Mouse (Mus musculus) hindbrain, embryonic 16.5 days (tissue): ENCODE results near the gene Uap1l1. TPM values are rescaled to one million over a fixed set of nuclear protein-coding genes. Genes with fewer than 3 reads are reported as not detected.

ENCODE experiments used
- ATAC-seq: fragments of 200-750 bp; cut with Nextera tagmentation; 2 replicates; pipeline ENCODE4 v1.8.0; 2017; ENCODE audit warnings: moderate TSS enrichment, moderate library complexity
- H3K27ac ChIP-seq: fragments of 300-500 bp; sonication (generic); 2 replicates; pipeline ENCODE4 v1.5.1; 2014; ENCODE audit warnings: low read depth, mild to moderate bottlenecking, control low read depth, low read length, moderate library complexity
- H3K27me3 ChIP-seq: fragments of 300-500 bp; sonication (generic); replicated peaks from 2 replicates; pipeline ENCODE4 v1.6.1; 2014; ENCODE audit warnings: low read length; ENCODE audit not compliant: control insufficient read depth, insufficient read depth
- H3K36me3 ChIP-seq: fragments of 300-500 bp; sonication (generic); 2 replicates; pipeline ENCODE4 v1.6.1; 2014; ENCODE audit warnings: mild to moderate bottlenecking, low read length, moderate library complexity, mixed read lengths; ENCODE audit not compliant: control insufficient read depth, insufficient read depth
- H3K4me1 ChIP-seq: fragments of 300-500 bp; sonication (generic); 2 replicates; pipeline ENCODE4 v1.6.1; 2014; ENCODE audit warnings: low read depth, low read length; ENCODE audit not compliant: control insufficient read depth, insufficient read depth
- H3K4me2 ChIP-seq: fragments of 300-500 bp; sonication (generic); 2 replicates; pipeline ENCODE4 v1.6.1; 2014; ENCODE audit warnings: mild to moderate bottlenecking, low read length, control low read depth, moderate library complexity
- H3K4me3 ChIP-seq: fragments of 300-500 bp; sonication (generic); 2 replicates; pipeline ENCODE4 v1.5.1; 2014; ENCODE audit warnings: mild to moderate bottlenecking, low read length, control low read depth, moderate library complexity
- H3K9ac ChIP-seq: fragments of 300-500 bp; sonication (generic); 2 replicates; pipeline ENCODE4 v1.6.1; 2014; ENCODE audit warnings: low read depth, mild to moderate bottlenecking, control low read depth, low read length, moderate library complexity
- H3K9me3 ChIP-seq: fragments of 300-500 bp; sonication (generic); 2 replicates; pipeline ENCODE4 v1.6.1; 2014; ENCODE audit warnings: mild to moderate bottlenecking, low read length, moderate library complexity; ENCODE audit not compliant: control insufficient read depth
- WGBS: fragments of 180-500 bp; shearing (Covaris S2); extraction: QIAGEN DNeasy Blood & Tissue Kit; methylation state at CpG from one replicate; pipeline ENCODE4 v1.1.7; 2014; 5-methylcytosine and 5-hydroxymethylcytosine counted together
- polyA plus RNA-seq: library from polyadenylated mRNA; unstranded; fragments of >200 nt; fragmentation: Nextera tagmentation; extraction: Ambion mirVana; gene quantifications from 2 replicates; pipeline ENCODE4 v1.2.1, GENCODE M21; 2015

Gene Uap1l1
- polyA plus RNA-seq, 1 experiment from 2014 or later: 8.8 TPM

- no peak overlapping the region for H3K9ac ChIP-seq
- H3K36me3 ChIP-seq: no peaks in the 10 kb centered on the region
- H3K27ac ChIP-seq: no peak overlapping the region
- no peak for ATAC-seq
- peaks cover 22% of the 10 kb centered on the region for H3K4me1 ChIP-seq
- H3K27me3 ChIP-seq: peaks cover 44% of the 10 kb centered on the region
- H3K9me3 ChIP-seq: no peaks in the 10 kb centered on the region
- no peak overlapping the region for H3K4me2 ChIP-seq
- WGBS: 91% methylated on average over 7 of the region's 7 CpGs
- H3K4me3 ChIP-seq: no peak overlapping the region
These were observed 32.6 kb upstream of the Uap1l1 start for GRCm38 (mm10) chr2:25398065-25398464.

GRCm38 (mm10) chr2:25397010-25397409 lies 31.5 kb upstream of the Uap1l1 start:
- Histone ChIP-seq H3K4me1 (peaks cover 22% of the 10 kb centered on the region), H3K27me3 (peaks cover 44% of the 10 kb centered on the region), H3K9ac (no peak overlapping the region), H3K4me3 (no peak overlapping the region), H3K9me3 (no peaks in the 10 kb centered on the region), H3K4me2 (no peak overlapping the region), H3K36me3 (no peaks in the 10 kb centered on the region), H3K27ac (no peak overlapping the region)
- ATAC-seq: no peak
- 59% methylated on average over 1 of the region's 1 CpGs for WGBS

GRCm38 (mm10) chr2:25396597-25396983 lies 31.1 kb upstream of the Uap1l1 start:
- Histone ChIP-seq H3K9ac (no peak overlapping the region; the same call in 1 of the 2 replicates), H3K27me3 (peaks cover 44% of the 10 kb centered on the region), H3K36me3 (no peaks in the 10 kb centered on the region), H3K9me3 (no peaks in the 10 kb centered on the region), H3K4me2 (peak overlapping the region; percentile 73; the same call in 1 of the 2 replicates), H3K27ac (no peak overlapping the region), H3K4me1 (peaks cover 22% of the 10 kb centered on the region), H3K4me3 (no peak overlapping the region)
- ATAC-seq: no peak
- WGBS: 38% methylated on average over 3 of the region's 3 CpGs

- WGBS: 1% methylated on average over 55 of the region's 57 CpGs
- H3K4me3 ChIP-seq: peak within 1 kb of the TSS; percentile 41
- H3K4me2 ChIP-seq: peak within 1 kb of the TSS; percentile 73
- peak within 1 kb of the TSS; percentile 54 for H3K9ac ChIP-seq
- peaks cover 44% of the 10 kb centered on the region for H3K27me3 ChIP-seq
- H3K27ac ChIP-seq: peak within 1 kb of the TSS; percentile 30; the same call in 1 of the 2 replicates
- no peaks in the 10 kb centered on the region for H3K36me3 ChIP-seq
- ATAC-seq: no peak; the same call in 1 of the 2 replicates
- no peaks in the 10 kb centered on the region for H3K9me3 ChIP-seq
- H3K4me1 ChIP-seq: peaks cover 22% of the 10 kb centered on the region
These were observed 30.5 kb upstream of the Uap1l1 start, which contains the start of gene Entpd2 for GRCm38 (mm10) chr2:25395721-25396596. Gene Entpd2, plus strand, starts transcription at chr2:25395874.

- H3K27ac ChIP-seq: peak overlapping the region; percentile 30; the same call in 1 of the 2 replicates
- no peak overlapping the region for H3K4me3 ChIP-seq
- peaks cover 37% of the 10 kb centered on the region for H3K27me3 ChIP-seq
- H3K4me1 ChIP-seq: peaks cover 16% of the 10 kb centered on the region
- peak; percentile 90 for ATAC-seq
- H3K36me3 ChIP-seq: no peaks in the 10 kb centered on the region
- no peak overlapping the region for H3K9ac ChIP-seq
- no peak overlapping the region for H3K4me2 ChIP-seq
- WGBS: 13% methylated on average over 3 of the region's 3 CpGs
- H3K9me3 ChIP-seq: no peaks in the 10 kb centered on the region
These were observed 29.1 kb upstream of the Uap1l1 start for GRCm38 (mm10) chr2:25394281-25395221.

GRCm38 (mm10) chr2:25391266-25391665 lies 25.8 kb upstream of the Uap1l1 start:
- Histone ChIP-seq H3K9me3 (no peaks in the 10 kb centered on the region), H3K27me3 (peaks cover 14% of the 10 kb centered on the region)
- 63% methylated on average over 5 of the region's 5 CpGs for WGBS

DNA sequence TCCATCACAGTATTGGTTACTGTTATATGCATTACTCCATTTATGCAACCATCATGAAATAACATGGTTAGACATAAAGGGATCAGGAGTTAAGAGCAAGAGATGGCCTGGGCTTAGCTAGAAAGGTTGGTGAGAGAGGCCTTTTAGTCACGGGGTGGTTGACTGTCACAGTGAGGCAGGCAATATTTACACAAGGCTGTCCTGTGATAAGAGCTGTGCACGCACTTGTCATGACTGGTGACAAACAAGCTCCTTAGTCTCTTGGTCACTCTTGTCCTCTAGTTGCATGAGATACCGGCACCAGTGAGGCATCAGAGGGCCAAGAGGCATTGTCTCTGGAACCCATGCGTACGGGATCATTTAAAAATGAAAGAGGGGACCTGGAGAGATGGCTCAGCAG lies 19.0 kb upstream of the Uap1l1 start:
- no peak for ATAC-seq

More at GRCm38 (mm10) chr2:25391266-25391665, 25.8 kb upstream of the Uap1l1 start:
- Histone ChIP-seq H3K9ac (no peak overlapping the region), H3K4me2 (no peak overlapping the region), H3K36me3 (no peaks in the 10 kb centered on the region), H3K4me3 (no peak overlapping the region), H3K27ac (no peak overlapping the region), H3K4me1 (peaks cover 15% of the 10 kb centered on the region)
- no peak for ATAC-seq

GRCm38 (mm10) chr2:25376589-25376988 lies 11.1 kb upstream of the Uap1l1 start:
- Histone ChIP-seq H3K4me2 (no peak overlapping the region), H3K9ac (no peak overlapping the region), H3K36me3 (no peaks in the 10 kb centered on the region), H3K27ac (no peak overlapping the region), H3K4me1 (peaks cover 11% of the 10 kb centered on the region), H3K9me3 (no peaks in the 10 kb centered on the region), H3K27me3 (peaks cover 5% of the 10 kb centered on the region; the same call in 1 of the 2 replicates), H3K4me3 (no peak overlapping the region)
- WGBS: 73% methylated on average over 4 of the region's 4 CpGs
- ATAC-seq: peak; percentile 43

More for the DNA sequence above, 19.0 kb upstream of the Uap1l1 start:
- Histone ChIP-seq H3K4me2 (no peak overlapping the region), H3K9ac (no peak overlapping the region), H3K4me1 (no peaks in the 10 kb centered on the region), H3K27me3 (no peaks in the 10 kb centered on the region), H3K9me3 (no peaks in the 10 kb centered on the region), H3K27ac (no peak overlapping the region), H3K4me3 (no peak overlapping the region), H3K36me3 (no peaks in the 10 kb centered on the region)
- 78% methylated on average over 5 of the region's 5 CpGs for WGBS
